Mouse (Mus musculus): ENCODE results near the gene Stmn1.
A peak's percentile ranks its signal among the peaks of the same experiment; 100 is the strongest.
"Not testable (repeated sequence)": the region's sequence is repeated elsewhere in the genome, so short reads cannot be mapped to it uniquely, and the experiment has no call there.

The Stmn1 gene

DNA sequence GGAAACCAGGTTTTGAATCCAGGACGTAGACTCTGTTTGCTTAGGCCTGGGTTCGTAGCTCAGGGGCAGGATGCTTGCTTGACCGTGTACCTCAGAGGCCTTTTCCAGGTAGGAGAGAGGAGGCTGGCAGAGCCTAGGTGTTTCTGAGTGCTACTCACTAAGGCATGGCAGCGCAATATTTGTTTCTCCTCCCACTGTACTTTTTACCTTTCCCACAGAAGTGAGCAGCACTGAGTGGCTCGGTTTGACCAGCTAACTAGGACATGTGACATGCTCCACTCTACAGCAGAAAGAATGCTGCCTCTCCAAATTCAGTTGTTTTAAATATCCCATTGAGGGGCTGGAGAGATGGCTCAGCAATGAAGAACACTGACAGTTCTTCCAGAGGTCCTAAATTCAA, 20.1 kb downstream of the Stmn1 start:
- no peak for DNase-seq

DNA sequence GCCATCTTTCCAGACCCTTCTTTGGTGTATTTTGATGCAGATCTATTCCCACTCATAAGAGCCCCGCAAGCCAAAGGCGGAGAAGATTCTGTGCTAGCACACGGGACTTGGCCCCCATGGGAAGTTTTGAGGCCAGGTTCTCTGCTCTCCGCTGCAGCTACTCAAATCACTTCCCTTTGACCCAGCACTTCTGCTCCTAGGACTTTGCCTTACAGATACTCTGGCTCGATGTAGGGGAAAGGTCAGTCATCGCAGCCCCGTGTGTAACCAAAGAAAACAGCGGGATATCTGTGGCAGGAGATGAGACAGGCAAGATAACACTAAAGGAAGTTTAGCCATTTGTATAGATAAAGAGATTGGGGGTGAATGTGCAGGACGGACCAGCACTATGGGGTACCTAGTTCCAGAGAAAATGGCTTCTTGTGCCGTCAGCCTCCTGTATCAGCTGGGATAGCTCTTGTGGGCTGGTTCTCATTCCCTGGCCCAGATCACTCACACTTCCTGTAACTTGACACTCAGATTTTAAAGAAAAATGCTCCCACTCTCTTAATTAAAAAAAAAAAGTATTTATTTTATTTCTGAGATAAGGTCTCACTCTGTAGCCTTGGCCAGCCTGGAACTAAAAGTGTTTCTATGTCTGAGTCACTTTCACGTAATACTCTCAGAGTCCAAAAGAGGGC, 22.0 kb downstream of the Stmn1 start:
- no peak for DNase-seq

DNA sequence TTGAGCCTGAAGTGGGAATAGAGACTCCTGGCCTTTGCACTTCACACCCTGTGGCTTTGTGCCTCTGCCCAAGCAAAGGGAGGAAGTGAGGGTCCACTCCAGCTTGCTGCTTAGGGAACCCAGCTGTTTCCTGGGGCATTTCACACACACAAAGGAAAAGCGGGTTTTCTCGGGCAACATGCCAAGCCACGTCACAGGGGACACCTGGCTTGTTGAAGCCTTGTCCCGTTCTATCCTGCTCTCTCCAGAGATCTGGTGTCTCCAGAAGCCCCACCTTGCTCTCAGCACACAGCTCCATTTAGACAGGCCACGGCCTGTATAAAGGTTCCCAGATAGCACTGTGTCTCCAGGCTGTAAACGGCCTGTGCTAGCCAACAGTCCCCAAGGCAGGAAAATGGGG, 23.6 kb downstream of the Stmn1 start:
- peak in 1 of 2 experiments; percentile 42 for DNase-seq

DNA sequence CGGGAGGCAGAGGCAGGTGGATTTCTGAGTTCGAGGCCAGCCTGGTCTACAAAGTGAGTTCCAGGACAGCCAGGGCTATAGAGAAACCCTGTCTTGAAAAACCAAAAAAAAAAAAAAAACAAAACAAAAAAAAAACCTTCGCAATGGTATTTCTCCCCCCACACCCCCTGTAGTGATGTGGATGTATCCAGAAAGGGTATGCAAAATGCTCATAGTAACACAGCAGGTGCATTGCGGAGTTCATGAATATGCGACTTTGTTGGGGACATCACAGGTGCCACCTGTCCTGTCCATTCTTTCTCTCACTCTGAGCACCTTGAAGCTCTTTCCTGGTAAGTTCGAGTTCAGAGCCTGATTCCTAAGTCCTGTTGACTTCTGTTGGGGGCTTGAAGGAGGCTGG, 26.0 kb downstream of the Stmn1 start:
- DNase-seq: not testable (repeated sequence)

- DNase-seq: peak; percentile 59 to 77
Measured at GRCm38 (mm10) chr4:134494780-134495545, 26.8 kb downstream of the Stmn1 start.

DNA sequence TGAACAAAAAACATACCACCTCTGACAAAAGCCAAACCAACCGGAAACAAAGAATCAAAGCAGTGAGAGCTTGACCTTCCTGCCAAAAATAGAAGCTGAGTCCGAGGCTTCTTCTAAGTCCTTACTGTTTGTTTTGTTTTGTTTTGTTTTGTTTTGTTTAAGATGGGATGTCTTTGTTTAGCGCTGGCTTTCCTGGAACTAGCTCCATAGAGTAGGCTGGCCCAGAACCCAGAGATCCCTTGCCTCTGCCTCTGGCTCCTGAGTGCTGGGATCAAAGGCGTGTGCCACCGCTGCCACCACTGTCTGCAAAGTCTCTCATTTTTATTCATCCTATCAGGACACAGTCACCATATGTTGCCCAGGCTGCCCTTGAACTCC, 27.4 kb downstream of the Stmn1 start:
- DNase-seq: no peak

DNA sequence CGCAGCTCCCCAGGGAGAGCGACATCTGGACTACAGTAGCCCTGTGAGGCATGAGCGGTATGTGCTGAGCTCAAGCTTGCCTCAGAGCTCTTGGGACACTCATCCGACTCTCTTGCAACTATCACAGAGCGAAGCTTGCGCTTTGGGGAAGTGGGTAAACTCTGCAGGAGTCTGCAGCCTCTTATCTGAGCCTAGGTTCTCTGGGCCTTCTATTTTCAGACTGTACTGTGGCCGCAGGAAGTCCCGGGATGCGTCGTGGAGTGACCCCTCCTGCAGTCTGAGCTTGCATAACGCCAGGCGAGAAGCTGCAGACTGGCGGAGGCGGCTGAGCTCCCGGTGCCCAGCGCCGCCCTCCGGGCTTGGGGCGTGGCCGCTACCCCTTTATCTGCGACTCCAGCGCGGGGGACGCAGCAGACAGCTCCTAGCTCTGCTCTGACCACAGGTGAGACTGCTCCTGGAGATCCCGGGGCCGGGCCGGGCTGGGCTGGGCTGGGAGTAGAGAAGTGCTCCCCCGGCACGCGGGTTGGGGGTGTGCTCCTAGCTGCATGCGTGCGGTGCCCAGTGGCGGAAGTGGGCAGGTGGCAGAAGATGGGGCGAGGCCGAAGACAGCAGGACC, 28.6 kb downstream of the Stmn1 start, which contains the start of gene Paqr7:
Gene Paqr7 (plus strand): TSS at position 103 of the 616 bp plus-strand sequence.
- DNase-seq: peak; percentile 53 to 57

DNA sequence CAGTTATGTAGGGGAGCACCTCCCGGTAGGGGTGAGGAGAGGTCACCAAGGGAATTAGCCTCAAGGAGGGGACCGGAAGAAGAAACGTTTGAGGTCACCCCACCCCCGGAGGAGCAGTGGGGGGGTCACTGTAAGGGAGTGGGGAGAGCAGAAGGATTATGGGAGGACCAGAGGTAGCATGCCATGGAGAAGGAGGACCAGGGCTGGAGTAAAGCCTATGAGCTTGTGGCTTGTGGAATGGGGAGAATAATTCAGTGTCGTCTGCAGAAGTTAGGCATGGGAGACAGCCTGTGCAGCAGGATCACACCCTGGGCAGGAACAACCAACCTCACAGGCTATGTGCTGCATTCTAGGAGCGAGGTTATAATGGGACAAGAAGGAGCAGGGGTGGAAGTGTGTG, 29.1 kb downstream of the Stmn1 start:
- DNase-seq: no peak

GRCm38 (mm10) chr4:134497986-134498731, 30.0 kb downstream of the Stmn1 start:
- no peak for DNase-seq

- DNase-seq: not testable (repeated sequence)
Measured at GRCm38 (mm10) chr4:134498983-134499382, 30.9 kb downstream of the Stmn1 start.

DNA sequence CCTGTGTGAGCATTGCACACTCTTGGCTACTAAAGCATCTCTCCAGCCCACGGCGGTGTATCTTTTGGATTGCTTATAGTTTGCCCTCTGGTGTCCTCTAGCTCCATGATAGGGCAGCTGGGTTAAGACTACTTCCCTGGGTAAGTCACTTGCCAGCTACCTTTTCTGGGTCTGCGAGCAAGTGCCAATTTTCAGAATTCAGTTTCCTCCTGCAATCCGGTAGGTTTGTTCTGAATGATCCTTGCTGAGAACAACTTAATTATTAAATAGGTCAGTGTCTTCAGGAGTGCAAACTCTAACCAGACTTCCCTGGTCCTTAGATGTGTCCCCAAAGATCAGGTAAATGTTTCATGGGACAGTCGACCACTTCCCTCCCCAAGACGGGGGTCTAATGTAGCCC, 33.0 kb downstream of the Stmn1 start:
- DNase-seq: no peak

DNA sequence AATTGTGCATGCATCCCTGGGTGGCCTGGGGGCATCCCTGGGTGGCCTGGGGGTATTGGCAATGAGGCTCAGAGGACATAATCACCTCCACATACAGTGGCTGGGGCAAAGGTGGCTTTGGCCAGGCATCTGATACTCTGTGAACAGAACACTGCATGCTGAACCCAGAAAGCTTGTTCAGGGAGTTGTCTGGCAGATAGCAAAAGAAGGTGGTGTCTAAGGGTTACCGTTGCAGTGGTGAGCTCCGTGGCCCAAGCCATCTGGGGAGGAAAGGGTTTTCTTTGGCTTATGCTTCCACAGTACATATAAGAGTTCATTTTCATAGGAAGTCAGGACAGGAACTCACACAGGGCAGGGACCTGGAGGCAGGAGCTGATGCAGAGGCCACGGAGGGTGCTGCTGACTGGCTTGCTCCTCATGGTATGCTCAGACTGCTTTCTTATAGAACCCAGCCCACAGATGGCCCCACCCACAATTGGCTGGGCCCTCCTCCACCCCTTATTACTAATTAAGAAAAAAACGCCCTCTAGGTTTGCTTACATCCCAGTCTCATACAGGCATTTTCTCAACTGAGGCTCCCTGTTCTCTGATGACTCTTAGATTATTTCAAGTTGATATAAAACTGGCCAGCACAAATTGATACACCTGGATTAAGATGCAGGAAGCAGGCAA, 35.7 kb downstream of the Stmn1 start:
- no peak for DNase-seq

GRCm38 (mm10) chr4:134505303-134505789, 37.2 kb downstream of the Stmn1 start:
- DNase-seq: no peak

- DNase-seq: no peak
Measured at GRCm38 (mm10) chr4:134505966-134506594, 38.0 kb downstream of the Stmn1 start.

DNA sequence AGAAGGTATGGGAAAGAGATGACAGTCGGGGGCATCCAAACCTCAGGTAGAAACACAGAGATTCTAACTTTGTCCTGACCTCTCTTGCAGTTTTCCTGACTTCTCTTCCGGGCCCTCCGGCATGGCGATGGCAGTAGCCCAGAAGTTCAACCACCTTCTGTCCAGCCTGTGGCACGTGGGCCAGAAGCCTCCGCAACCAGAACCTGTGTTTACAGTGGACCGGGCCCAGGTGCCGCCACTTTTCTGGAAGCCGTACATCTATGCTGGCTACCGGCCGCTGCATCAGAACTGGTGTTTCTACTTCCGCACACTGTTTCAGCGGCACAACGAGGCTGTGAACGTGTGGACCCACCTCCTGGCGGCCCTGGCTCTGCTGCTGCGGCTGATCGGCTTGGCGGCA, 38.6 kb downstream of the Stmn1 start:
- DNase-seq: no peak

- DNase-seq: no peak
Measured at GRCm38 (mm10) chr4:134510396-134510795, 42.3 kb downstream of the Stmn1 start.

- peak; percentile 70 to 73 for DNase-seq
Measured at GRCm38 (mm10) chr4:134510845-134511411, 42.8 kb downstream of the Stmn1 start, which contains the start of gene Aunip. Gene Aunip (plus strand): TSS chr4:134510999.

GRCm38 (mm10) chr4:134511730-134512129, 43.6 kb downstream of the Stmn1 start:
- DNase-seq: no peak

DNA sequence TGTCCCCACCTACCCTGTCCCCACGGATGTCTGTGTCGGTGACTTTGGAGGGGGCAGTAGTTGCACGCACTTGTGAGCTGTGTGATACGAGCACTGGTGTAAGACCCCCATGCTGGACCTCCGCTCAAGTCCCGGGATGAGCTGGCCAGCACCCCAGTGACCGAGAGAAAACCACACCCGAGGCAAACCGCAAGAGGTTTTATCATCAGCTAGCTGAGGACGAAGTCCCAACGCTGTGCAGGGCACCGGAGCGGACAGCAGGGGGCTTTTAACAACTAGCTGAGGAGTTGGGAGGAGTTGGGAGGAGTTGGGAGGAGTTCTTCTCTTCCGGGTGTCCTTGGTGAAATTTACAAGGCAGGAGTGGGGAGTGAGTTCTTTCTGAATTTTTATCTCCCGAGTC, 44.7 kb downstream of the Stmn1 start:
- no peak for DNase-seq

GRCm38 (mm10) chr4:134514309-134514930, 46.3 kb downstream of the Stmn1 start:
- no peak for DNase-seq

GRCm38 (mm10) chr4:134515614-134516013, 47.5 kb downstream of the Stmn1 start:
- DNase-seq: no peak

Measured in thymus, adult 18-20 months (tissue).